Mouse (Mus musculus) lung, postnatal 25 days (tissue): Measurements from ENCODE around the gene N4bp2l1.

Experiments used
- DNase-seq: peaks from one replicate; pipeline ENCODE4 v3.0.0; 2022; ENCODE audit warnings: low spot score

N4bp2l1 gene

GRCm38 (mm10) chr5:150598202-150599119, 1.5 kb upstream of the N4bp2l1 start:
- no peak for DNase-seq

DNA sequence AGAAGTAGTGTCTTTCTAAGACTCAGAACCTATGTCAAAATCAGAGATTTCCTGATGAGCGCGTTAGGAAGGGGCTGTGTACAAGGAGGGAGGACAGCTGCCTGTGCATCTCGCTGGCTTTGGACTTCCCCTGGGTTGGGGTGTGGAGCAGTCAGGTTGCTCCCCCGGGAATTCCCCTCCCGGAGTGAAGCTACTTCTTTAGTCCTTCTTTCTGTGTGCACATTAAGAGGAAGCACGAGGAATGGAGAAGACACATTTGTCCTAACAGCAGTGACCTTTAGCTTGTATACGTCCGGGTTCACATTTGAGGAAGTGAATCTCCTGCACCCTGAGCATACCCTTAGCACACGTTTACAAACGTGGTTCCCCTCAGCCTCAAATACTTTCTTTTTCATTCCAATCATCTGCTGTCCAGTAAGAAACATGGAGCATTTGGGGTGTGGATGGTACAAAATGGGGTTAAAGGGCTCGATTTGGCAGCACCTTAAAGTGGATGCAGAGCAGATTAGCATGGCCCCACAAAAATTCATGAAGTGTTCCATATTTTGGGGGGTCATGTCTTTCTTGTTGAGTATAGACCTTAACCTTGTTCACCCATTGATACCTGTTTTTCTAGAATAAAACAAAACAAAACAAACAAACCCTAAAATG, 1.5 kb downstream of the N4bp2l1 start:
- DNase-seq, result peak; percentile 45

DNA sequence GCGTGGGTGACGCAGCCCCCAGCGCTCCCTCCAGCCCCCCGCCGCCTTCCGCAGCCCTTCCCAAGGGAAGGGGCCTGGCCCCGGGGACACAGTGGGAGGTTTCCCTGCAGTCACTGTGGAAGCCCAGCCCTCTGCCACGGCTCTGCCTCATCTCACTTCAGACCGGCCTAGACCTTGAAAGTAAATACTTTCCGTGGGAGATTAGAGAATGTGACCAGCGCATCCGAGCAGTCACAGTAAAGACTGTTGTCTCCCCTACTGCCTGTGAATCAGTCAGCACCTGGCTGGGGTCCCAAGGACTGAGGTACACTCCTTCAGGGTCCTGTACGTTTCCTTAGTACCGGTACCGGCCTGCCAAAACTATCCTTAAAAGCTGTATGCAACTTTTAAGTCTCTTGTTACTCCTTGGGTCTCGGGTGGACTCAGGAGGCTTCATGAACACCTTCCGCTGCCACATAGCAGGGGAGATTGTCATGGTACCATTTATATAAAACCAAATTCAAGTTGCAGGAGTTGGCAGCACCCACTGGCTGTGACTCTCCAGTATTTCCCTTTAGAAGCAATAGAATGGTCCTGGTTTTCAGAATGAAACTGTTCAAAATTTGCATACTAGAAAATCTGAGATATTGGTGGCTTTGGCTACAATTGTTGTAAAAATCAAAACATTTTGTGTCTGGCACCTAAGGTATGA, 2.2 kb downstream of the N4bp2l1 start:
- no peak for DNase-seq

DNA sequence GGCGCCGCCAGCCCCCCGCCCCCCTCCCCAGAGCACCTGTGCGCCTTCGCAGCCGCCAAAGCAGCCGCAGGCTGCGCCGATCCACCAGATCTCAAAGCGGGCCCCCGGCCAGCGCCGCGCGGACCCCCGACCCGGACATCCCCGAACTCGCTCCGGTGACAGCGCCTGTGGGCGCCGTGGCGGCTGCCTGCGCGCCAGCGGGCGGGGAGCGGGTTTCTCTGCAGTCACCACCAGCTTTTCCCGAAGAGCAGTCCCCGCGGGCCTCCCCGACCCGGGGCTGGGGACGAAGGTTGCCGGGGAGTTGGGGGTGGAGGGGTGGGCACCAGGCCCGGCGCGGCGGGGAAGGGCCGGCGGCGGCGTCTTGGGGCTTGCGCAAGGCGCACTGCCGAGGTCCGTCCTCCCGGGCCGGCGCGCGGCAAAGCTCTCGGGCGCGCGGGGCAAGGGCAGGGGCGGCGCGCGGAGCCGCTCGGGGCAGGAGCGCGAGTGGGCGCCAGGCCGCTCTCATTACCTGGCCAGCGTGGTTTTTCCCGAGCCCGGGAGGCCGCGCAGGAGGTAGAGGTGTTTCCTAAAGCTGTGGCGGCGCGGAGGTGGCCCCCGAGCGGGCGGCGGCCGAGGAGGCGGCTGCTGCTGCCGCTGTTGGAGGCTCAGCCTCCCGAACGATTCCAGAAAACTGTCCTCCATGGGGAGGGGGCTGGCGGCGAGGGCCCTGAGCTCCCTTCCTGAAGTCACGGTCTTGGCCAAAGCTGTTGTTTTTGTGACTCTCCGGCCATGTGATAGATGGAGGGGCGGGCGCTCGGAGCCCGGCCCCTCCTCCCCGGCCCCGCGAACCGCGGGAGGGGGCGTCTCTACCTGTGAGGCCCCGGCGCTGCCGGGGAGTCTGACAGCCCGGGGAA, 3.0 kb downstream of the N4bp2l1 start:
- DNase-seq, result peak; percentile 56

- peak; percentile 51 for DNase-seq
These were observed 3.9 kb downstream of the N4bp2l1 start for GRCm38 (mm10) chr5:150592904-150593755.

GRCm38 (mm10) chr5:150592186-150592903, 4.6 kb downstream of the N4bp2l1 start:
- DNase-seq, result no peak

GRCm38 (mm10) chr5:150589945-150590344, 7.0 kb downstream of the N4bp2l1 start:
- no peak for DNase-seq

DNA sequence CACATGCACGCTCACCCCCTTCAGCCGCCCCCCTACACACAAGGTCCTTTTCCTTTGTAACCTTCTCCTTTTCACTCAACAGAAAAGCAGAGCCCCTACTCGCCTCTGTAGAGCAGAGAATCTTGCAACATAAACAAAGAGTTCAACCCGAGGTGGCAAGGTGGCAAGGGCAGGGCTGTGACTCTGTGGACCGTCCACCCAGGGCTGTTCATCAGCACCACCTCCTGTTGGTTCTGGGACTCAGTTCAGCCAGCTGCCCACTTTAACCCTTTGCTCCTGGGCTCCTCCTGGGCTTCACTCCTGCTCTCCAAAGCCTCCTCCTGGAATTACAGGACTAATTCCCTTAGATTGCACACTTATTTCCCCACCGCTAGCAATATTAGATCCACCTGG, 12.7 kb downstream of the N4bp2l1 start:
- no peak for DNase-seq

- DNase-seq, result peak; percentile 47
These were observed 13.2 kb downstream of the N4bp2l1 start for GRCm38 (mm10) chr5:150583622-150584336.

DNA sequence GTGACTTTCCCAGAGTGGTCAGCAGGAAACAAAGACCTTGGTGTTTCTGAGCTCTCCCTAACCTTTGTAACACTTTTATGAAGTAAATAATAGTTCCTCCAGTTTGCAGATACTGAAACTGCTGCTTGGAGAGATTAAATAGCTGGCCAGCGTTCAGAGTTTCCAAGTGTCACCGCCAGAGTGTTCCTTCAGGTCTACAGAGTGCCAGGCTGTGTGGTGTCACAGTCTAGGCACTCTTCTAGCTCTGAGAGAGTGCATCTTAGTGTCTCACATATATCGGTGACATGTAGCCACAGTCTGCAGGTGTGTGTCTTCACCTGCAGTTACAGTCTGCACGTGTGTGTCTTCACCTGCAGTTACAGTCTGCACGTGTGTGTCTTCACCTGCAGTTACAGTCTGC, 13.8 kb downstream of the N4bp2l1 start:
- no peak for DNase-seq

DNA sequence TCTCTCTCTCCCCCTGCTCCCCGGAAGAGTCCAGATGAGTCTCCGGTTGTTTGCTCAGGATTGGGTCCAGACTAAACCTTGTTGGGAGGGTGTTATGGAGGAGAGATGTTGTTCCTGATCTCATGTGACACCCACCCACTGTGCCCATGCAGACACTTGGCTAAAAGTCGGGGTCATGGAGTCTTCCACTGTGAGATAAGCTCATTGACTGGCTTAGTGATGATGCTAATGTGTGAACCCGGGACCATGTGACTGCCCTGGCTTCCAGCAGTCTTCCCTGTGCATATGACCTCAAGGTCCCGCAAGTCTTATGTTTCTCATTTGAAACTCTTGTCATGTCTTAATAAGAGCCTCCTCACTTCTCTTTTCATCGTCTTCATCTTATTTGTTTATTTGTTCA, 15.8 kb downstream of the N4bp2l1 start:
- no peak for DNase-seq

GRCm38 (mm10) chr5:150578613-150579171, 18.3 kb downstream of the N4bp2l1 start:
- DNase-seq, result no peak

DNA sequence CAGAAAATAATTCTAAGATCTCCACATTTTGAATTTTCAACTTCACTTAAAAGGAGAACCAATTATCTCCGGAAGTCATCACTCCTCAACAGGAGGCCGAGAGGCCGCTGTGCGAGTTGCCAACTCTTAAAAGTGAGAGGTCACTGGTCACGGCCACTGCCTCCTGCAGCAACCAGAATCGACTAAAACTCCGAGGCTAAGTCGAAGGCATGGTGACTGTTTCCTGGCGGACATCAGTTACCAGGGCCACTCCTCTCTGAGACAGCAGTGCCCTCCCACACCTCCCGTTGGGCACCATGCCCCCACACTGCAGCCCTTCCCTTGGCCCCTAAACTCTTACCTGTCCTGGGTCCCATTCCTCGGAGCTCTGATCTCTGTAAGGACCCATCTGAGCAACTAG, 20.2 kb downstream of the N4bp2l1 start:
- no peak for DNase-seq

DNA sequence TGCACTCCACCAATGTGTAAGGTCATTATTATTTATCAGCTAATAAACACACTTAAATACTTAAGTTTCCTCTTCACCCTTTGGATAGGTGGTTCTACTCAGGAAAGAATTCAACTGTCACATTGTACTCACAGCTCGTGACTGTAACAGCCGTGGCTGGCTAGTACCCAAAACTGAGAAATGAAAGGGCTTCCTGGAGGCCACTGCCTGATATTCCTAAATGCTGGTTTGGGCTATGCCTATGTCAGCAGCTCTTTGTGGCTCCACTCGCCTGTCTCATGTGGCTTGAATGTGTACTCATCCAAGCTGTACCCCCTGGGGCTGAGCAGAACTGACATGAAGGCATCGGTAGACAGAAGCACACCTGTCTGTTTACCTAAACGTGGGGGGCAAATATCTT, 22.1 kb downstream of the N4bp2l1 start:
- no peak for DNase-seq

GRCm38 (mm10) chr5:150574403-150574802, 22.6 kb downstream of the N4bp2l1 start:
- no peak for DNase-seq

GRCm38 (mm10) chr5:150570496-150571219, 26.3 kb downstream of the N4bp2l1 start:
- no peak for DNase-seq

DNA sequence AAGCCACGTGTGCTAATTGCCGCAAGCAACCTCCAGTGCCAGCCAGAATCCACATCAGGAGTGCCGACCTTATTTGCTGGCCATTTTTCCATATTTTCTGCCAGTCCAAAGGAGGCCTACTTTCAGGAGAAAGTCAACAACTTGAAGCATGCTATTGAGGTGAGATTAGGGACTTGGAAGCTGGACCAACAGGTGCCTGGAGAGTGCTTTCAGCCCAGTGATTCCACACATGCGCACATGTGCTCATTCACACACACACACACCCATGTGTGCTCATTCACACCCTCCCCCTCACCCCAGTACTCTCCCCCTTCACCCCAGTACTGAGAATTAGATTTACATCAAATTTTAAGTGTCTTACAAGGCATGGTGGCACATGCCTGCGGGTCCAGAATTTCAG, 30.0 kb downstream of the N4bp2l1 start:
- peak; percentile 56 for DNase-seq

DNA sequence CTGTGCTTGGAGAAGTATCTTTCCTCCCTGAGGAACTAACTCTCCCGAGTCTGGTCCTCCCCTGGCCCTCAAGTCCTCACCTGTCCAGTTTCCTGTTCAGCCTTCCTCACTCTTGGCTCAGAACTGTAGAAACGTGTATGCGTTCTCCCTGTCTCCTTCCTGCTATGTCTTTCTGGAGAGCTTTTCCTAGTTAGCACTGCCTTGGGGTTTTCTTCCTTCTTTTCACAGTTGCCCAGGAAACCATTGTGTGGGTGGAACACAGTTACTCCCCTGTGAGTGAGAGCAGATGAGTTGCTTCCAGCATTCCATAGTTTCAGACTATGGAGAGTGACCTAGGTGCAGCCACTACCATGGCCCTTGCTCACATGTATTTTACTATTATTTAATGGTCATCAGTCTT, 30.8 kb downstream of the N4bp2l1 start:
- no peak for DNase-seq
